In the genomic region with DNA sequence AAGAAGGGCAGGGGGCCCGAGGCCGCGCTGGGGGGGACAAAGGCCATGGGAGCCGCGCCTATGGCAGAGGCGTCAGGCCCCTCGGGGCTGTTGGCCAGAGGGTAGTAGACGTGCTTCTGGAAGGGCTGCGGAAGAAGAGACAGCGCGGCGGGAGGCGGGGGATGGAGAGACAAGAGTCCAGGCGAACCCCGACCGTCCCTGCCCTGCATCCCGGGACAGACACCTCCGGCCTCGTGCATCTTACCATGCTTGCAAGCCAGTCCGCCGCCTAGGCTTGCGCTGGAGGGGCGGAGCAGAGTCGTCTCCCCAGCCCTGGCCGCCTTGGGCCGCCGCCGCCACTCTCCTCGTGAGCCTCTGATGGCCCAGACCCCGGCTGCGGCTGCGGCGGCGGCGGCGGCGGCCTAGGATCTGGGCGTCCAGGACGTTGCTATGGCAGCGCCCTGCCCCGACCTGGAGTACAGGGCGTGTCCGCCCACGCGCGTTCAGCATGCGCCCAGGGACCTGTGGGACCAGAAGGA, we compare ENCODE assay signal across 8 mouse cellular contexts. TPM values are rescaled to one million over a fixed set of nuclear protein-coding genes. Genes with fewer than 3 reads are reported as not detected.
DNase-seq lines count a peak whose midpoint lies in the region; ATAC-seq and TF ChIP-seq lines count a peak whose summit lies in the region.

No protein-coding gene starts in this region.

- H3K9ac ChIP-seq in kidney, embryonic 14.5 days (ENCODE audit: low read depth, low read length) = peak overlapping the region; percentile 51
- peak overlapping the region; percentile 61 for H3K9ac ChIP-seq in forebrain, embryonic 12.5 days
- H3K9ac ChIP-seq in intestine, embryonic 16.5 days (ENCODE audit: low read depth, low read length) = peak overlapping the region; percentile 62
- peak overlapping the region; percentile 26 for H3K9ac ChIP-seq in stomach, embryonic 14.5 days (replicated peaks; ENCODE audit: low read depth, low read length)

- no peaks in the 10 kb centered on the region for H3K9me3 ChIP-seq in kidney, embryonic 14.5 days (ENCODE audit: control insufficient read depth, low read length)
- no peaks in the 10 kb centered on the region for H3K9me3 ChIP-seq in forebrain, embryonic 12.5 days
- no peaks in the 10 kb centered on the region for H3K9me3 ChIP-seq in intestine, embryonic 16.5 days (ENCODE audit: control insufficient read depth, low read length)
- no peaks in the 10 kb centered on the region for H3K9me3 ChIP-seq in stomach, embryonic 14.5 days (ENCODE audit: control insufficient read depth, low read depth, low read length)

- peaks cover 16% of the 10 kb centered on the region for H3K4me1 ChIP-seq in kidney, embryonic 14.5 days (ENCODE audit: control insufficient read depth, insufficient read depth, low read length)
- H3K4me1 ChIP-seq in forebrain, embryonic 12.5 days = peaks cover 49% of the 10 kb centered on the region
- peaks cover 27% of the 10 kb centered on the region for H3K4me1 ChIP-seq in intestine, embryonic 16.5 days (ENCODE audit: control insufficient read depth, insufficient read depth, low read length)
- H3K4me1 ChIP-seq in stomach, embryonic 14.5 days (ENCODE audit: control insufficient read depth, insufficient read depth, low read length) = peaks cover 34% of the 10 kb centered on the region

- H3K27ac ChIP-seq in kidney, embryonic 14.5 days (ENCODE audit: low read depth, low read length) = no peak overlapping the region
- H3K27ac ChIP-seq in forebrain, embryonic 12.5 days = no peak overlapping the region
- H3K27ac ChIP-seq in intestine, embryonic 16.5 days (ENCODE audit: low read length) = no peak overlapping the region
- H3K27ac ChIP-seq in stomach, embryonic 14.5 days (ENCODE audit: low read length) = no peak overlapping the region

- peak overlapping the region; percentile 44 for H3K4me3 ChIP-seq in kidney, embryonic 14.5 days (ENCODE audit: low read length)
- peak overlapping the region; percentile 47 for H3K4me3 ChIP-seq in forebrain, embryonic 12.5 days (replicated peaks)
- peak overlapping the region; percentile 48 for H3K4me3 ChIP-seq in intestine, embryonic 16.5 days (ENCODE audit: low read length)
- peak overlapping the region; percentile 34 for H3K4me3 ChIP-seq in stomach, embryonic 14.5 days (ENCODE audit: low read depth, low read length)

- WGBS in kidney, embryonic 14.5 days = under 1% methylated on average over 41 of the region's 47 CpGs
- 2% methylated on average over 33 of the region's 47 CpGs for WGBS in forebrain, embryonic 12.5 days
- WGBS in intestine, embryonic 16.5 days = 4% methylated on average over 47 of the region's 47 CpGs
- WGBS in stomach, embryonic 14.5 days = 4% methylated on average over 45 of the region's 47 CpGs

- peaks cover 11% of the 10 kb centered on the region; the same call in 1 of the 2 replicates for H3K36me3 ChIP-seq in kidney, embryonic 14.5 days (ENCODE audit: control insufficient read depth, insufficient read depth, low read length)
- H3K36me3 ChIP-seq in forebrain, embryonic 12.5 days (replicated peaks) = peaks cover 11% of the 10 kb centered on the region
- no peaks in the 10 kb centered on the region for H3K36me3 ChIP-seq in intestine, embryonic 16.5 days (ENCODE audit: control insufficient read depth, insufficient read depth, low read length)
- peaks cover 2% of the 10 kb centered on the region; the same call in 1 of the 2 replicates for H3K36me3 ChIP-seq in stomach, embryonic 14.5 days (ENCODE audit: control insufficient read depth, insufficient read depth, low read length)

- DNase-seq in kidney, adult 8-10 months = no peak
- DNase-seq in brain, embryonic 14.5 days (ENCODE audit: low read depth) = peak; percentile 58
- peak; percentile 42 for DNase-seq in lung, postnatal 14 days
- DNase-seq in spleen, postnatal 4 days (ENCODE audit: low spot score in 2 of 2) = no peak

- peak overlapping the region; percentile 67 for H3K4me2 ChIP-seq in kidney, embryonic 14.5 days (replicated peaks; ENCODE audit: low read depth, low read length)
- peak overlapping the region; percentile 83 for H3K4me2 ChIP-seq in forebrain, embryonic 12.5 days
- H3K4me2 ChIP-seq in intestine, embryonic 16.5 days (ENCODE audit: low read depth, low read length) = peak overlapping the region; percentile 88
- H3K4me2 ChIP-seq in stomach, embryonic 14.5 days (replicated peaks; ENCODE audit: low read depth, low read length) = peak overlapping the region; percentile 62

- H3K27me3 ChIP-seq in kidney, embryonic 14.5 days (ENCODE audit: control insufficient read depth, insufficient read depth, low read length) = peaks cover 8% of the 10 kb centered on the region
- peaks cover 17% of the 10 kb centered on the region for H3K27me3 ChIP-seq in forebrain, embryonic 12.5 days
- peaks cover 12% of the 10 kb centered on the region for H3K27me3 ChIP-seq in intestine, embryonic 16.5 days (replicated peaks; ENCODE audit: control insufficient read depth, insufficient read depth, low read length)
- no peaks in the 10 kb centered on the region for H3K27me3 ChIP-seq in stomach, embryonic 14.5 days (ENCODE audit: control insufficient read depth, insufficient read depth, low read length)

- peak; percentile 56 for ATAC-seq in kidney, embryonic 14.5 days (ENCODE audit: low FRiP score, low TSS enrichment)
- ATAC-seq in forebrain, embryonic 12.5 days (ENCODE audit: low FRiP score) = peak; percentile 27
- ATAC-seq in intestine, embryonic 16.5 days = peak; percentile 36
- ATAC-seq in stomach, embryonic 14.5 days (ENCODE audit: insufficient number of reproducible peaks, insufficient read depth, low FRiP score, low read depth) = 0 out of 2 replicates have a peak, but pooled peaks have one; percentile 4

- TF ChIP-seq POLR2A in brain, embryonic 14.5 days (IDR thresholded peaks at IDR 0.05; ENCODE audit: borderline replicate concordance, extremely low read depth, insufficient read depth, insufficient read length, poor library complexity, severe bottlenecking) = no peak

- no peak for TF ChIP-seq CTCF in brain, embryonic 14.5 days (IDR thresholded peaks at IDR 0.05; ENCODE audit: borderline replicate concordance, extremely low read depth, insufficient read depth, insufficient read length)

RNA-seq across cellular contexts. Expression of a gene that starts 2.5 kb away (rescaled TPM):
- 21.4 and 26.7 TPM in 2 replicates for polyA plus RNA-seq in kidney, embryonic 14.5 days (2014; fragmentation: Nextera tagmentation; extraction: Ambion mirVana)
- polyA plus RNA-seq in brain, embryonic 14.5 days (2012; rRNA removed) = 99.2 and 142 TPM in 2 replicates
- 31.3 and 32.1 TPM in 2 replicates for polyA plus RNA-seq in forebrain, embryonic 12.5 days (2016; fragmentation: Nextera tagmentation; extraction: Ambion mirVana)
- 5.9 and 6.8 TPM in 2 replicates for polyA plus RNA-seq in intestine, embryonic 16.5 days (2015; fragmentation: Nextera tagmentation; extraction: Ambion mirVana)
- 26.8 and 27.3 TPM in 2 replicates for polyA plus RNA-seq in stomach, embryonic 14.5 days (2014; fragmentation: Nextera tagmentation; extraction: Ambion mirVana)

RNA-seq across cellular contexts. Expression of a gene that starts 15.1 kb away (rescaled TPM):
- 35.3 and 46.7 TPM in 2 replicates for polyA plus RNA-seq in kidney, embryonic 14.5 days (2014; fragmentation: Nextera tagmentation; extraction: Ambion mirVana)
- 11.3 and 13.1 TPM in 2 replicates for polyA plus RNA-seq in brain, embryonic 14.5 days (2012; rRNA removed)
- polyA plus RNA-seq in forebrain, embryonic 12.5 days (2016; fragmentation: Nextera tagmentation; extraction: Ambion mirVana) = 23.0 and 25.0 TPM in 2 replicates
- polyA plus RNA-seq in intestine, embryonic 16.5 days (2015; fragmentation: Nextera tagmentation; extraction: Ambion mirVana) = 47.0 and 51.6 TPM in 2 replicates
- 35.7 and 43.9 TPM in 2 replicates for polyA plus RNA-seq in stomach, embryonic 14.5 days (2014; fragmentation: Nextera tagmentation; extraction: Ambion mirVana)

Comparison
In these comparisons a context has a peak if more than half of its experiments do, and no peak if none do; other contexts are left out.
1. ATAC-seq: peak in every context shown above with its lines; median percentile 56 in kidney, embryonic 14.5 days; 36 in intestine, embryonic 16.5 days; 27 in forebrain, embryonic 12.5 days; 4 in stomach, embryonic 14.5 days.
2. DNase-seq: peak in brain, embryonic 14.5 days (single experiment) and lung, postnatal 14 days (single experiment); none in kidney, adult 8-10 months (0 of 2) and spleen, postnatal 4 days (0 of 2).
3. Peak in every context shown above with its lines, with median percentiles within 50 percentile points of each other: H3K4me2 ChIP-seq, H3K4me3 ChIP-seq and H3K9ac ChIP-seq.